9 mouse cellular contexts compared by ENCODE assay signal in genomic region chr14:66534671-66535070, GRCm38 (mm10).
"Had no signal": no experiment of that assay in that cellular context is flagged by ENCODE, and none has a peak within 500 bp of the region (broad histone marks: within the 10 kb centered on the region; RNA-seq: fewer than 3 reads in every experiment).

No protein-coding gene starts in this region.

- DNase-seq: kidney, postnatal 36 days; layer of hippocampus, adult 9-11 months; layer of hippocampus, postnatal 36 days; lung, adult 18-20 months; lung, postnatal 4 days; midbrain, embryonic 14.5 days; right cerebral cortex, adult 18-20 months; thymus, adult 2 months; thymus, postnatal 25 days had no signal
